Mouse (Mus musculus) thymus, postnatal 4 days (tissue): ENCODE results near the gene Gm49358.

Experiments
- DNase-seq: peaks from one replicate; pipeline ENCODE4 v3.0.0; 2021

The Gm49358 gene

DNA sequence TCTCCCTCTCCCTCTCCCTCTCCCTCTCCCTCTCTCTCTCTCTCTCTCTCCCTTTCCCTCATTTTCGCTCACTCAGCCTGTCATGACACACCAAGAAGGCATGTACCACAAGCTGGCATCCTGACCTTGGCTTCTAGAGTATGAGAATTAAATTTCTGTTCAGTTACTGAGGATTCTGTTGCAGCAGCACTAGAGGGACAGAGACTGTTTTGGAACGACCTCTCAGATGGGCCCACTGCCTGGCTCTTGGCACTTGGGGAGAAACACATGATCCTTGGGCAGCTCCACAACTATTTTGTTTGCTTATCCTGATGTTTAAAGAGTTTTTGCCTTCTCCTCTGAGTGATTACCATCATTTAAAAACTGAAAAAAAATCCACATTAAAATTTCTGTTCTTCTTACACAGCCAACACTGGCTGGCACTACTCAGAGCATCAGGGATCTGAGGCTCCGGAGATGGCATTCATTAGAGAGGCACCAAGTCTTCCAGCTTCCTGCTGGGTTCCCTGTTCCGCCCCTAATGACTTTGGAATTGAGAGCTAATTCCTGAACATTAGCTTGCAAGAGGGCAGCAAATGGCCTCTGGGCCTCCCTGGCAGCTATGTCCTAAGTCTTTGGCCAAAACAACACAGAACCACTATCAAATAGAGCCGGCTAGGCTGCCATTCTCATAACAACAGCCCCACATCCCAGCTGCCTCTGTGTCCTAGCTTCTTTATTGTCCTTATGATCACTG is 116.5 kb downstream of the Gm49358 start:
- no peak for DNase-seq

DNA sequence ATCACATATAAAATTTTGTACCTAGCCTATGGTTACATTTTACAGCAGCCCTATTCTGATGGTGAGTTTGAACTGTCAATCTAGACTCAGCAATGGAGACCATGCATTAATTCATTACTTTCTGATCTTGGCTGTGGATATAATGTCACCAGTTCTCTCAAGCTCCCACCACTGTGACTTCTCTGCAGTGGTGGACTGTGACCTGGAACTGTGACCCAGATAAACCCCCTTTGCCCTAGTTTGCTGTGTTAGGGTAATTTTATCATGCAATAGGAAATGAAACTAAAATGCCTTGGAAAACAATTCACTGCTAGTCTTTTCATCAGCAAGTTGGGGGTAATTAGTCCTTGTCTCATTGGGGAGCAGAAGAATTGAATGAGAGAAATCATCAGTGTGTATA is 117.7 kb downstream of the Gm49358 start:
- no peak for DNase-seq
